Mouse (Mus musculus) frontal cortex, postnatal 10 days (tissue): ENCODE data around the gene Sis.

Experiments used
- DNase-seq, 2 experiments: peaks; one replicate each; pipeline ENCODE4 v3.0.0; 2022; ENCODE audit warnings: low spot score in 2 of 2, mixed read lengths in 1 of 2

Gene Sis

DNA sequence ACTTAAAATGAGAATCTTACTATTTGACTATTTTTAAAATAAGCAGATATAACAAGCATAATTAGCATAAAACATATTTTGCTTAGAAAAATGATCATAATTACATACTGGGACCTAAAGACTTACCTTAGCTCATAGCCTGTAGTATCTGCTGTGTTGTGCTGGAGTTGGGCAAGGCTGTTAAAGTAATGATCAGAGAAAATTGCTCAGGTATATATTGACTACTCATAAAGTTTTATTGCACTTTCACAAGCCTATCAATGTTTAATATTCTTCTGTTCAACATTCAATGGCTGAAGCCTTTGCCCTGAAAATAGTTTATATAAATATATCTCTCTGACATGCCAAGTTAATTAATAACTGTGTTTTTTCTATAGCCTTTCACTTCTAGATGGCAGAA lies at the start of gene Sis:
Gene Sis, minus strand, starts transcription at position 189 of the 400 bp plus-strand sequence.
- DNase-seq, result no peak

GRCm38 (mm10) chr3:73006045-73006444 lies 38.4 kb upstream of the Sis start:
- DNase-seq, result no peak

DNA sequence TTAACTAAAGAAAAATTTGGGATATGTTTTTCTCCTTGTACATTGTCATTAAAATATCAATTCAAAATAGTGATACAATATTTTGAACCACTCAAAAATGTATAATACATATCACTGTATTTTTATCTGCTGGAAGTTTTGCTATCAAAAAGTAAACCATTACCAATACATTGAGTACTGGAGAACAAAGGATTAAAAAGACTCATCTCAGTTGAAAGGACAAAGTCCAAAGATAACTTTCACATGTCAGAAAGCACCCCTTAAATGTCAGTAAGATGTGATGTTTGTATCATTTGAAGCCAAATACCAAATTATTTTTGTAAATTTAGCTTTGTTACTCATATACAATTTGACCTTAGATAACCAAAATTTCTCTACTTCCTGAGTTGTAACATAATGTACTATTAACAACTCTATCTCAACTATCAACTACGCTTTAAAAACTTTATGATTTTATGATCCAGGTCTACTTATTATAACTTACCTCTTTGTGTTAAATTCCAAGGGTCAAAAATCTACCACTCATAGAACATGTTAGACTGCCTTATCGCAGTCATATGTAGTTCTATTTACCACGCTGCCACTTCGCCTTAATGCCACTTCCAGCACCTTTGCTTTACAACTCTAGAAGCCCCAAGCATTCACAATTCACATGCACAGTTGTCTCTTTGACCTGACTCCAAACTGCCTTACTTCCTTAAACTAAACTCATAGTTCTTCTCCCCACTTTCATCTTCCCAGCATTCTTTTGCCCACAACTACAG lies 35.5 kb upstream of the Sis start:
- no peak for DNase-seq

DNA sequence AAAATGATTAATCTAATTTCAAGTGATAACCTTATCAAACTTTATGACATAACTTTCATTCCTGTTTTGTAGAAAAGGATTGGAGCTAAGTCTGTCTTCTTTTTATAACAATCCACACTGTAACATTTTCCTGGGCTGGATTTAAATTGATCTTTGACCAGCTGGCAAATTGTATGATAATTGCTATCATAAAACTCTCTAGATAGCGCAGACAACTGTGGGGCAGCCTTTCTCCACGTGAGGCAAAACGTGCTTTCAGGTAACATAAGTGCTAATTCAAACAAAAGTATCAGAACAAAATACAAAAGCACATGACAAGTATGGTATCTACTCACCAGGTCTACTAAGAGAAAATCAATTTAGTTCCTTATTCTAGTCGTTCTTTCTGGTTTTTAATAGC lies 29.9 kb upstream of the Sis start:
- no peak for DNase-seq

DNA sequence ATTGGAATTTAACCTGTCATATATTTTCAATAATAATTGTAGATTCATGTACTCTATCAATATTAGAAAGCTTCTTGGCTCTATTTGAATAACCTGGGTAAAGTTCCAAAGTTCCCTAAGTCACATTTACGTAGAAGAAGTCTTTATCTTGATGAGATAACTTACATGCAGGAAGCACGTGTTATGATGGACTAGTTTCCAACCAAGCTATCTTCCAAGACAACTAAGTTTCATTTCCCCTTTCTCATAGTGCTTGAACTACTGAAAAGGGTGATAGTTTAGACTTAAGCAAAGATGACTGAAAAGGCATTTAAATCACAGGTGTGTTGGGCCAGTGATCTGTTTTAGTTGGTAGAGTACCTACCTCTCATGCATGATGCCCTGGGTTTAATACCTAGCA lies 23.3 kb upstream of the Sis start:
- no peak for DNase-seq

- DNase-seq, result no peak
Observed at GRCm38 (mm10) chr3:72976602-72977001, 8.9 kb upstream of the Sis start.

- no peak for DNase-seq
Observed at GRCm38 (mm10) chr3:72918919-72919526, 48.6 kb downstream of the Sis start.

- DNase-seq, result no peak
Observed at GRCm38 (mm10) chr3:72882501-72882900, 85.2 kb downstream of the Sis start.

DNA sequence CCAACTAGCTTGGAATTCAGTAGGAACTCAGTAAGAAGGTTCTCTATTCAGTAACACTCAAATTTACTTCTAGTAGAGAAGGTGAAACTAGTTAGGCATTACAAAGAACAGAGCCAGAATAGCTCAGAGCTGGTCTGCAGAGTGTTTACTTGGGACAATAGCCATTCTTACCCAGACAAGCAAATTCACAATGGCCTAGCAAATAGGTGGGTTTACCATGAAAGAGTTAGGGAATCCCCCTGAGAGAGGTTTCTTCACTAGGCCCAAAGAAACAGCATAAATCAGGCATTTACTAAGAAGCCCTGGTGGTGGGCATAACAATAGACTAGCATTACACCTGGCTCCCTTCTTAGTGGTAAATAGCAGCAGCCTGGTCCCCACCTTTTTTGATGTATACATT lies 99.5 kb downstream of the Sis start:
- no peak for DNase-seq

GRCm38 (mm10) chr3:72858738-72859137 lies 108.9 kb downstream of the Sis start:
- DNase-seq, result no peak

DNA sequence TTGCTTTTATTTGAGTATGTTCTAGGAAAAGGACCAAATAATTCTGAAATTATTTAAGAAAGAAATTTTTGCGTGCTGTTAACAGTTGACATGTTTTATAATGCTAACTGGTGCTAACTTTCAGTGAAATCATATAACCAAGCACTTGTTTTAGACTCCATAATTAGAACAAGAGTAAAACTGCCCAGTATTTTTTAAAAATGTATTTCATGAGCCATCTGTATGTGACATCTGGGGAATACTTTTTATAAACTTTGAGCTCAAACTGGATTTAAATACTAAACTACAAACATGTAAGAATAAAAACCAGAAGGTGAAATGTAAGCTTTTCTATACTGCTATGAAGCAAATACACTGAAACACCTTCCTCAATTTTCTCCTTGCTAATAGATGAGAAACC lies 112.3 kb downstream of the Sis start:
- DNase-seq, result no peak

- no peak for DNase-seq
Observed at GRCm38 (mm10) chr3:72840641-72841040, 127.0 kb downstream of the Sis start.
